Mouse (Mus musculus) mammary gland, adult 2 months (tissue): ENCODE data around the gene Gm11361. TPM values are rescaled to one million over a fixed set of nuclear protein-coding genes. Genes with fewer than 3 reads are reported as not detected.

Experiments used
- polyA plus RNA-seq: library from polyadenylated mRNA; depleted of rRNA; stranded (reverse); fragments of >200 nt; gene quantifications from 2 replicates; pipeline ENCODE4 v1.2.3, GENCODE M21; 2012; ENCODE audit warnings: low replicate concordance; rRNA removed

Gm11361 gene
- 0.31 and 2.3 TPM in 2 replicates for polyA plus RNA-seq

DNA sequence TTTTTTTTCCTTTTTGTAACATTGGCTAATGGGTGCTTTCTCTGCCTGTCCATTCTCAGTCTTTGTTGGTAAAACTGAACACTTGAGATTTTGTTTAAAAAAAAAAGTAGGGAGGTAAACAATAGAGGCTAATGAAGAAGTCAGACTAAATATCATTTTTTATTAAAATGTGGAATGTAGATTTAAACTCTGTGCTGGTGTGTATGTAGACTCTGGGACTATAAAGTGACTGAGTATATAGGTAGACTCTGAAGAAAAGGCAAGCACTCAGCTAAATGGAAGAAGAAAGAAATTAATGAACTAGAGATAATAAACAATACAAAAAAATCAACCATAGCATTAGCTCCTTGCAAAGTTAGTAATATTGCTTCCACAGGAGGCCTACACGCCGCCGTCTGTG is at the start of gene Gm11361:
Gene Gm11361 (plus strand): TSS at position 301 of the 400 bp plus-strand sequence.

Other genes with a start within 250 kb of the Gm11361 start
- gene Prl4a1, start 241.3 kb upstream of the Gm11361 start, polyA plus RNA-seq: not detected in 2 replicates
- not detected in 2 replicates for gene Prl5a1, start 115.0 kb upstream of the Gm11361 start, polyA plus RNA-seq